Mouse (Mus musculus) forebrain, postnatal 0 days (tissue): Measurements from ENCODE around the gene Gm11733. TPM values are rescaled to one million over a fixed set of nuclear protein-coding genes. Genes with fewer than 3 reads are reported as not detected.

ENCODE experiments used
- ATAC-seq: fragments of 200-750 bp; cut with Nextera tagmentation; 2 replicates; pipeline ENCODE4 v1.8.0; 2017; ENCODE audit warnings: mild to moderate bottlenecking, moderate library complexity
- DNase-seq: peaks from one replicate; pipeline ENCODE4 v3.0.0-alpha.2; 2015
- H3K27ac ChIP-seq: fragments of 300-500 bp; sonication (generic); 2 replicates; pipeline ENCODE4 v1.5.1; 2014; ENCODE audit warnings: low read depth, mild to moderate bottlenecking, antibody characterized with exemption, low read length, moderate library complexity, mixed read lengths
- H3K27me3 ChIP-seq: fragments of 300-500 bp; sonication (generic); 2 replicates; pipeline ENCODE4 v1.6.1; 2014; ENCODE audit warnings: mild to moderate bottlenecking, low read length, mixed read lengths; ENCODE audit not compliant: insufficient read depth
- H3K36me3 ChIP-seq: fragments of 300-500 bp; sonication (generic); 2 replicates; pipeline ENCODE4 v1.6.1; 2014; ENCODE audit warnings: mild to moderate bottlenecking, moderate library complexity; ENCODE audit not compliant: insufficient read depth
- H3K4me1 ChIP-seq: fragments of 300-500 bp; sonication (generic); 2 replicates; pipeline ENCODE4 v1.6.1; 2014; ENCODE audit warnings: antibody characterized with exemption; ENCODE audit not compliant: insufficient read depth
- H3K4me2 ChIP-seq: fragments of 300-500 bp; sonication (generic); 2 replicates; pipeline ENCODE4 v1.6.1; 2014; ENCODE audit warnings: low read depth, mild to moderate bottlenecking, moderate library complexity
- H3K4me3 ChIP-seq: fragments of 300-500 bp; sonication (generic); 2 replicates; pipeline ENCODE4 v1.5.1; 2014; ENCODE audit warnings: low read depth, low read length, mixed read lengths
- H3K9ac ChIP-seq: fragments of 300-500 bp; sonication (generic); 2 replicates; pipeline ENCODE4 v1.6.1; 2014; ENCODE audit warnings: mild to moderate bottlenecking
- H3K9me3 ChIP-seq: fragments of 300-500 bp; sonication (generic); 2 replicates; pipeline ENCODE4 v1.6.1; 2016; ENCODE audit warnings: low read length
- CTCF ChIP-seq: sonication (generic); IDR thresholded peaks from 2 replicates; pipeline ENCODE4 v1.5.1; 2016; ENCODE audit warnings: antibody characterized with exemption, control low read depth, low read depth
- WGBS: fragments of 180-500 bp; shearing (Covaris S2); extraction: QIAGEN DNeasy Blood & Tissue Kit; methylation state at CpG from one replicate; pipeline ENCODE4 v1.1.7; 2014; 5-methylcytosine and 5-hydroxymethylcytosine counted together
- polyA plus RNA-seq: library from polyadenylated mRNA; unstranded; fragments of >200 nt; fragmentation: Nextera tagmentation; extraction: Ambion mirVana; gene quantifications from 2 replicates; pipeline ENCODE4 v1.2.1, GENCODE M21; 2015
- total RNA-seq: library from RNA; depleted of rRNA; stranded (reverse); fragments of >200 nt; gene quantifications from 2 replicates; pipeline ENCODE4 v1.2.3, GENCODE M21; 2014

The Gm11733 gene
- total and polyA plus RNA-seq, 2 experiments from 2014 or later = 0.08 to 0.14 TPM

GRCm38 (mm10) chr11:117492209-117492505 lies 8.0 kb downstream of the Gm11733 start:
- Histone ChIP-seq H3K4me1 (peaks cover 9% of the 10 kb centered on the region), H3K4me2 (no peak overlapping the region), H3K4me3 (no peak overlapping the region), H3K9ac (no peak overlapping the region), H3K9me3 (no peaks in the 10 kb centered on the region), H3K27ac (no peak overlapping the region; the same call in 1 of the 2 replicates), H3K27me3 (no peaks in the 10 kb centered on the region), H3K36me3 (no peaks in the 10 kb centered on the region)
- no peak for TF ChIP-seq CTCF
- no peak for ATAC-seq
- WGBS = 25% methylated on average over 1 of the region's 1 CpGs
- no peak for DNase-seq

- H3K27me3 ChIP-seq = no peaks in the 10 kb centered on the region
- H3K9ac ChIP-seq = peak overlapping the region; percentile 25; the same call in 1 of the 2 replicates
- H3K4me3 ChIP-seq = no peak overlapping the region
- peak overlapping the region; percentile 32; the same call in 1 of the 2 replicates for H3K4me2 ChIP-seq
- H3K4me1 ChIP-seq = peaks cover 17% of the 10 kb centered on the region
- H3K27ac ChIP-seq = peak overlapping the region; percentile 86
- H3K36me3 ChIP-seq = no peaks in the 10 kb centered on the region
- H3K9me3 ChIP-seq = no peaks in the 10 kb centered on the region
- peak; percentile 79 for DNase-seq
- WGBS = 10% methylated on average over 4 of the region's 4 CpGs
- no peak for TF ChIP-seq CTCF
- ATAC-seq = peak; percentile 62
Observed at GRCm38 (mm10) chr11:117496812-117497211, 12.6 kb downstream of the Gm11733 start.

DNA sequence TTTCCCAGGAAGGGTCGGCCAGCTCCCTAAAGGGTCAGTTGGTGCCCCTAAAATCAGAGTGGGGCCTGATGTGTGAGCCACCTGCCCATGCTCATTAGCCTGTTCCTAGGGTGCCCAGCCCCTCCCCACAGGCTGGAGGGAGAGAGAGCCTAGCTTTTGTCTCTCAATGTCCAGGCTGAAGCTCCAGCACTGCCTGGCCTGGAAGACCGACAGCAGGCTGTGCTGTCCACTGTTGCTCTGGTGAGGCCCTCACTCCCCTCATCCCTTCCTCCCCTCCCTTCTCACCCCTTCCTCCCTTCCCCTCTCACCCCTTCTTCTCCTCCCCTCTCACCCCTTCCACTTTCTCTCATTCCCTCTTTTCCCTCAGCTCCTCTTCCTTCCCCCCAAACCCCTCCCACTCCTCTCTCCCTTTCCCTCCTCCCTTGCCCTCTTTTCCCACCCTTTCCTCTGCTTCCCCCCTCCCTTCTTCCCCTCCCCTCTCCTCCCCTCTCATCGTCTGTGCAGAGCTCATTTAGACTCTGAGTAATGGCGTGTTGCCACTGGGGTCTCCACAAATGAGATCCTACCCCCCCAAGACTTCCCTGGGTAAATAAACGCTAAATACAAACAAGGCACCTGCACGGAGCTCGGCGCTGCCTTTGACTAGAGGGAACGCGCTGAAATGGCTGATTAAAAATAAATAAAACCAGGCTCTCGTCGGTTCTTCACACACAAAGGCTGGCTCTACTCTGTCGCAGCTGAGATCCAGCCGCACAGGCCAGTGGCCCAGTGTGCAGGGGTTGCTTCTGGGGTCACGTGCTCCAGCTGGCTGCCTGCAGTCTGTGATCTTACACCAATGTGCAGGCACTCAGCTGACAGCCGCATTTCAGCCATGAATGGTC lies 13.3 kb downstream of the Gm11733 start:
- ATAC-seq (peak; percentile 94), DNase-seq (peak; percentile 80)
- no peaks in the 10 kb centered on the region for H3K9me3 ChIP-seq
- peak overlapping the region; percentile 86 for H3K27ac ChIP-seq
- TF ChIP-seq CTCF = no peak
- H3K4me2 ChIP-seq = peak overlapping the region; percentile 32
- no peaks in the 10 kb centered on the region for H3K27me3 ChIP-seq
- 5% methylated on average over 16 of the region's 16 CpGs for WGBS
- H3K36me3 ChIP-seq = no peaks in the 10 kb centered on the region
- H3K4me1 ChIP-seq = peaks cover 17% of the 10 kb centered on the region
- H3K9ac ChIP-seq = peak overlapping the region; percentile 40
- H3K4me3 ChIP-seq = no peak overlapping the region

DNA sequence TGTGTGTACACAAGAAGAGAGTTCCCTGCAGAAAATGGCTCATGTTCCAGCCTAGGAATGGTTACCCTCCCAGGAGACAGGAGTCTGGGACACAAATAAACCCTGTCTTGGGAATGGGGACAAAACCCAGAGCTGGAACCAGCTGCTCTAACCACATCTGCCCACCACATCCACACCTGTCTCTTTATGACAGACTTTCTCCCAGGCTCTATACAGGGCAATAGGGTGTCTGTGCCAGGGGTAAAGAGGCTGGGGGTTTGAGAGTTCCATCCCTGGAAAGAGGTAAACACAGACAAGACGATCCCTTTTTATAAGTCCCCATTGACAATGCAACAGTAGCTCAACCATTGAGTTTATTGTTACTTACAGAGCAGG lies 14.0 kb downstream of the Gm11733 start:
- TF ChIP-seq CTCF = no peak
- H3K4me1 ChIP-seq = peaks cover 17% of the 10 kb centered on the region
- no peaks in the 10 kb centered on the region for H3K36me3 ChIP-seq
- H3K4me3 ChIP-seq = no peak overlapping the region
- no peaks in the 10 kb centered on the region for H3K9me3 ChIP-seq
- ATAC-seq = peak; percentile 23; the same call in 1 of the 2 replicates
- no peaks in the 10 kb centered on the region for H3K27me3 ChIP-seq
- H3K4me2 ChIP-seq = peak overlapping the region; percentile 32; the same call in 1 of the 2 replicates
- DNase-seq = no peak
- peak overlapping the region; percentile 86 for H3K27ac ChIP-seq
- H3K9ac ChIP-seq = peak overlapping the region; percentile 40; the same call in 1 of the 2 replicates
- WGBS = 12% methylated on average over 1 of the region's 1 CpGs

DNA sequence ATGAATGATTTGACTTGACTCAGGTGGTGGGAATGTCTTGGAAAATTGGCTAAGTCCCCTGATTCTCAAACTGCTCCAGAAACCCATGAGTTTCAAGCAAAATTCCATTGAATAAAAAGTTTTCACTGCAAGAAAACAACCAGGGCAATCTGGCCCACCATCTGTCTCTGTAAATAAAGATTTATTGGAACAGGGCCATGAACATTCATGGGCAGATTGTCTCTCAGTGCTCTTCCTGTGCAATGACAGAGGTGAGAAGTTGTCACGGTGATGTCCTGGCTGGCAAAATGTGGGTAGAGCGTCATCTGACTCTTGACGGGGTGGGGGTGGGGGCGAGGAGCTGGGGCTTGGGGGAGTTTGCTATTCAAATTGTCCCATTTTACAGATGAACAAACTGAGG lies 24.8 kb downstream of the Gm11733 start:
- H3K27ac ChIP-seq = no peak overlapping the region
- no peaks in the 10 kb centered on the region for H3K27me3 ChIP-seq
- no peak overlapping the region for H3K9ac ChIP-seq
- H3K4me3 ChIP-seq = no peak overlapping the region
- WGBS = 73% methylated on average over 4 of the region's 4 CpGs
- no peaks in the 10 kb centered on the region for H3K36me3 ChIP-seq
- no peak for TF ChIP-seq CTCF
- no peak overlapping the region for H3K4me2 ChIP-seq
- no peaks in the 10 kb centered on the region for H3K9me3 ChIP-seq
- DNase-seq = peak; percentile 80
- no peaks in the 10 kb centered on the region for H3K4me1 ChIP-seq
- peak; percentile 53; the same call in 1 of the 2 replicates for ATAC-seq

DNA sequence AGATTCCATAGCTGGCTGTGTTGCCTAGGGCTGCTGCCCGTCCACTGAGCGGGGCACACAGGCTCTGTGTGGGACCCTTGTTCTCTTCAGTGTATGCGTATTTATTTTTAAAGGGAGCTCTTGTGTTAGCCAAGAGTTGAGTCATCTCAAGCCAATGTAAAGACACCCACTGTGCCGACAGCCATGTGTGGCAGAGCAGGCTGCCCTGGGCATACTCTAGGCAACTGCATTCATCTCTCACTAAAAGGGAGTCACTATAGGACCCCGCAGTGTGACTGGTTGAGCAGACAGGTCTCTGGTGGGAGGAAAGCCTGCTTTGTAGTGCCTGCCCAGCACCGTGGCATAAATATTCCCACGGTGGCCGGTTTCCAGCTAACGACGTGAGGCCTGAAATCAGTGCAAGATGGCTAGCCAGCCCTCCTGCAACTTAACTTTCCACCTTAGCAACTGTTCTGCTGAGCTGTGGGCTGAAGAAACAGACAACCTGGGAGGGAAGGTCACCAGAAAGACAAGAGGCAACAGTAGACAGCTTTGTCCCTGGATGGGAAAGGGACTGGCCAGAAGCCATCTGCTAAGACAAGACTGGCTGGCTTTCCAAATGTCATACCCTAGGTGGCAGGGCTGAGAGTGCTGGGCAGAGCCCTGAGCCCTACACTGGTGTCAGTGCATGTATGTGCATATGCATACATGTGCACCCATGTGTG lies 31.7 kb downstream of the Gm11733 start:
- Histone ChIP-seq H3K9me3 (no peaks in the 10 kb centered on the region), H3K9ac (no peak overlapping the region), H3K27ac (no peak overlapping the region), H3K27me3 (no peaks in the 10 kb centered on the region), H3K4me1 (no peaks in the 10 kb centered on the region), H3K4me2 (no peak overlapping the region), H3K4me3 (no peak overlapping the region), H3K36me3 (no peaks in the 10 kb centered on the region)
- DNase-seq (peak; percentile 38), ATAC-seq (peak; percentile 64)
- WGBS = 29% methylated on average over 10 of the region's 10 CpGs
- no peak for TF ChIP-seq CTCF

- ATAC-seq (peak; percentile 20; the same call in 1 of the 2 replicates), DNase-seq (no peak)
- Histone ChIP-seq H3K36me3 (no peaks in the 10 kb centered on the region), H3K27me3 (no peaks in the 10 kb centered on the region), H3K9ac (no peak overlapping the region), H3K9me3 (no peaks in the 10 kb centered on the region), H3K4me3 (no peak overlapping the region), H3K4me1 (no peaks in the 10 kb centered on the region), H3K4me2 (no peak overlapping the region), H3K27ac (no peak overlapping the region)
- TF ChIP-seq CTCF = no peak
- 67% methylated on average over 3 of the region's 3 CpGs for WGBS
Observed at GRCm38 (mm10) chr11:117516422-117516796, 32.2 kb downstream of the Gm11733 start.
